Mouse (Mus musculus) kidney, postnatal 10 days (tissue): ENCODE measurements around the gene Mymk.

Experiments
- DNase-seq: peaks from one replicate; pipeline ENCODE4 v3.0.0; 2021; ENCODE audit warnings: mixed read lengths

Gene Mymk

GRCm38 (mm10) chr2:27071978-27072377 lies at the start of gene Mymk:
Mymk (minus strand) TSS chr2:27072179.
- no peak for DNase-seq

DNA sequence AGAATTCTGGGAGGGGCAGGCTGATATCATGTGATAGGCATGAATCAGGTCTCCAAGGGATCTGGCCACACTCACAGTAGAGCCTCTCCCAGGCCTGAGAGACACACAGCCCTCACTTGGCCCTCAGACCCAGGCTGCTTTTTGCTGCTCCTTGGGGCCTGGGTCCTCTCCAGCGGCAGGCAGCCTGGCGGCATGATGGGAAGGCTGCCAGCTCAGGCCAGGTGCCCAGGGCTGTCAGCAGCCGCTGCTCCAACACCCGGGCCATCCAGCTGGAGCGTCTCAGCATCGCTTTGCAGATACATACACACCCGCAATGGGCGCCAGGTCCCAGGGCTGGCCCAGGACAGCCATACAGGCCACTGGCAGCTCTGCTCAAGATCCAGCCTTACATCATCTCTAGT lies 48.3 kb upstream of the Mymk start:
- peak; percentile 41 for DNase-seq

GRCm38 (mm10) chr2:27119766-27120165 lies 47.8 kb upstream of the Mymk start:
- DNase-seq: no peak

- no peak for DNase-seq
Observed at GRCm38 (mm10) chr2:27118452-27118851, 46.5 kb upstream of the Mymk start.

DNA sequence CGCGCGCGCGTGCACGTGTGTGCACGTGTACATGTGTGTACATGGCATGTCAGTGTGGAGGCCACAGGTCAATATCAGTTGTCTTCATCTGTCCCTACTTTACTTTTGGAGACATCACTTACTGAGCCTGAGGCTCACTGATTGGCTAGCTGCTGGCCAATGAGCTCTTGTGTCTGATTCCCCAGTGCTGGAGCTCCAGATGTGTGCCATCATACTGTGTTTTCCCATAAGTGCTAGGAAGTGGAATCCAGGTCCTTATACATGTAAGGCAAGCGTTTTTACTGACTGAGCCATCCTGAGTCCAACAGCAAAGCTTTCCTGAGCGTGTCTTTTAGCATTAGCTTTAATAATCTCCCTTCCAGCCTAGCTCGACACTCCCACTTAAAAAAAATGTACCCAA lies 42.2 kb upstream of the Mymk start:
- DNase-seq: no peak

DNA sequence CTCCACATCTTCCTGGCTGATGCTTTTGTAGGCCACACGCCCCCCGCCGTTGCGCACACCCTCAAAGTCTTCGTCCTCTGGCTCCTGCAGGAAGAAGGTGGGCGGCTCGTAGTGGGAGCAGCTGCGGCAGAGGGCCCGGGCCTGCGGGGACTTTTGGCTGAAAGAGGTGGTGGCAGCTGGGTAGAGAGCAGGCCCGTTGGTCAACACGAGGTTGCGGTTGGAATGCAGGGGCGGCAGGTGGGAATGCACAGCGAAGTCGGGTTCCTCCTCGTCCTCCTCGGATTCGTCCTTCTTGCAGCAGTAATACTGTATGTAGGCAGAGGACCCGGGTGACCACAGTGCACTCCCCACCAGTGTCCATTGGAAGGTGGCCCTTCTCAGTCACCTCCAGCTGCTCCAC lies 40.6 kb upstream of the Mymk start:
- no peak for DNase-seq

DNA sequence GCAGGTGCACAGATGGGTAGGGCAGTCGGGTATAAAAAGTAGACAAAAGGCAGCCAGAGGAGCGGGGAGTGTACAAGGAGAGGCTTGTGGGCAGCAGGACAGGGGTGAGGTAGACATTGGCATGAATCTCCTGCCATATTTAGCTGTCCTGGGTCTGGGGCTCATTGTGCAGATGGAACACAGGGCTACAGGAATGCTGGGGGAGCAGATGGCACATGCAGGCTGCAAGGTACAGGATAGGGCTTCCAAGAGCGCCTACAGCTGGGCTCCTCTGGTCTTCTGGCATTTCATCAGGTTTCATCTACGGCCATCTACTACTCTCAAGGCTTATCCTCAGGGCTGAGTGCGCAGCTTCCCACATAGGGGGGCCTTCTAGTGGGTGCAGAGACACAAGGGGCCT lies 37.1 kb upstream of the Mymk start:
- no peak for DNase-seq

- no peak for DNase-seq
Observed at GRCm38 (mm10) chr2:27108144-27108543, 36.2 kb upstream of the Mymk start.

DNA sequence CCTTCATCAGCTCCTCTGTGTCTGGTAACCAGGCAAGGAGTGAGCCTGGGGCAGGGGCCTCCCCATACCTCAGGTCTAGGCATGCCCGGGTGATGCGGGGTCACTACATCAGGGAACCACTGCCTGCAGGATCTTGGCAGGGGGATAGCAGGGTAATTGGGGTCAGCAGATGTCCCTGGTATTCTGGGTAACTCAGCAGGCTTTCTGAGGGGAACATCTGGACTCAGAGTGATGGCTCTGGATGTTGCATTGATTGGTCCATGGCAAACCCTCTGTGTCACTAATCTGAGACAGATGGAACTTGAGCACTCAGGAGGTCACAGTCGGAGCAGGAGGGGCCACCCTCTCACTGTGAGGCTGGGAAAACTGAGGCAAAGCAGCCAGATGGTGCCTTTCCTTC lies 34.8 kb upstream of the Mymk start:
- DNase-seq: no peak

GRCm38 (mm10) chr2:27103554-27103953 lies 31.6 kb upstream of the Mymk start:
- no peak for DNase-seq

DNA sequence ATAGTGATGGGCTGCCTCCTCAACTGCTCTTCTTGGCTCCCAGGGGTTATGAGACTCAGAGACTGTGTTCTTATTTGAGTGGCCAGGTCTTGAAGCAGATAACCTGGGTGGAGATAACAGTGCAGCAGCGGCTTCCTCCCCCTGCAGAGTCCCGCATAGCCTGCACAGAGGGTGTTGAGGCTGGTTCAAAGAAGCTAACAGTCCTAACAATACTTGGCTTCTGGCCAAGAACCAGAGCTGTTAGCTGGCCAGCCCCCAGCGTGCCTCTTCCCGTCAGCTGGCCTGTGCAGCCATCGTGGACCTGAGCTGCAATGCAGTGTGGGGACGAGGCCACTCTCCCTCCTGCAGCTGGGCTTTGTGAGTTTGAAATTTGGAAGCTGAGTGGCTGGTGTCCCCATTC lies 25.8 kb upstream of the Mymk start:
- DNase-seq: peak; percentile 77

DNA sequence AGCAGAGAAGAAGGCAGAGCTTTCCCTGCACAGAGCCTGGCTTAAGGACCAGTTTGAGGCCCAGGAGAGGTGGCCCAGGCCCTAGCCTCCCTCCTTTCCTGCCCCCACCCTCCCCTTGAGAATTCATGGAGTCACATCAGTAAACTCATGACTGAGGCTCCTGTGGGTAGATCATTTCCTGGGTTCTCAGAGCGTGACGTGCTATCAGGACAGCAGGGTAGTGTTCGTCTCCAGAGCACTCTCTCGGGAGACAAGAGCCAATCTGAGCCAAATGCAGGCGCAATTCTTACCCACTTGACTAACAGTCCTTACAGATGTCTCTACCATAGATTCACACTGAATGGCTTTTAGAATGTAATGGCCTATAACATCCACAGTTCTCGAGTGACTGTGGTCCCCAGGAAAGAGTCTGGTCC lies 25.3 kb upstream of the Mymk start:
- DNase-seq: no peak

DNA sequence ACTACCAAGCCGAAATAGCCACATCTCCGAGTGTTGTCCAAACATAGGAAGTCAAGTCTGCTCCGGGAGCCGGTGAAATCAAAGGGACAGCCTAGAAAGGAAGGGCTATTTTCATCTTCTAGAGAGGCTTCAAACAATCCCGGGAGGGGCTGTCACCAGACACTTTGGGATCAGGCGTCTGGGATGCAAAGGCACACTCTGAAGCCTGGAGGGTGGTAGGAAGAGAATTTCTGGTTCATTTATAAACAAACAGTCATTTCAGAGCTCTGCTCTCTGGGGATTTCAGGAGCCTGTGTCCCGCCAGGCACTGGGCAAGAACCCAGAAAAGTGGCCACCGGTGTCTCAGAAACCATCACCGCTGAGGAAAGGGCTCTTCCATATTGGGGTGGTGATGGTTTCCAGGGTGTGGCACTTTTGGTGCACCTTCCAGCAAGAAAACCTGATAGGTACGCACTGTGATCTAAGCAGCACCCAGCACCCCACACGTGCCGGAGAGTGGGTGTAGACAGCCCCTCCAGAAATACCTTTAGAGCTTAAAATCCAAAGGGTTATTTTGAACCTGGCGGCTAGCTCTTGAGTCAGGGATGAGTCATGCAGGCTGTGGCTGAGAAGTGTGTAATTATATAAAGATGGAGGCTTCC lies 24.5 kb upstream of the Mymk start:
- DNase-seq: peak; percentile 36

DNA sequence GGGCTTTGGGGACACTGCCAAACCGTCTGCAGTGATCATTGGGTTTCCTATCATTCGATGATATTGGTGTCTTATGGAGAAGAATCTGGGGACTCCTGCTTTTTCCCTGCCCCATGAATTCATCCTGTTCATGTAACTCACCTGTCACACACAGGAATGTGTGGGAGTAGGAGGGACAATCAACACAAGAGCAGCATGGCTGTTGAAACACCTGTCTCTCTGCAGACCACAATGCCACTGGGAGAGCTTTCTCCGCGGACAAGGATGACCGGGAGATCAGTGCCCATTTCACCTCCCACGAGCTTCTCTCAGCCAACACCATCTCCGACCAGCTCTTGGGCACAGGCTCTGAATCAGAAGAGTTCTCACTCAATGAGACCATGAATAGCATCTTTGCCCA lies 23.2 kb upstream of the Mymk start:
- no peak for DNase-seq

GRCm38 (mm10) chr2:27089238-27089637 lies 17.3 kb upstream of the Mymk start:
- DNase-seq: no peak

GRCm38 (mm10) chr2:27088700-27089099 lies 16.7 kb upstream of the Mymk start:
- DNase-seq: no peak

DNA sequence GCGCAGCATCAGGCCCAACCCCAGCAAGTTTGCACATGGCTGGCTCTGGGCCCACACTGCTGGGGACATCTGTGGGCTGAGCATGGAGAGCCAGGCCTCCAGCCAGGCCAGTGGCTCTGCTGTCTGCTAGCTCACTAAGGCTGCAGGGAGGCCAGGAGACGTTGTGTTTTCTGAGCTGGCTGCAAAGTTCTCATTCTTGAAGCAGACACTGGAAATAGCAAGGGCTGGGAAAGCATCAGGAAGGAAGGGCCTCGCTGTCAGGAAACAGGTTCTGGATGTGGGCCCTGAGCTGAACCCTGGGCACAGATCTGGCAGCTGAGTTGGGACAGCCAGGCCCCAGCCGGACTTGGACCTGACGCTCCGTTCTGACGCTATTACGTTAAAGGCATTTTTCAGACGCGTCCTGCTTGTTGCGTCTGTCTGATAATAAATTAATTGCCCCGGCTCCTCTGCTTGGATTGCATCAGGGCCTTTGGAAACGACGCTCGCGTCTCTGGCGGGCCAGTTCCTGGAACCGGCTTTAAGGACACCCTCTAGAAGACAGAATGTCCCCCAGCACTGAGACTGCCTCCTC lies 16.2 kb upstream of the Mymk start:
- peak; percentile 90 for DNase-seq

DNA sequence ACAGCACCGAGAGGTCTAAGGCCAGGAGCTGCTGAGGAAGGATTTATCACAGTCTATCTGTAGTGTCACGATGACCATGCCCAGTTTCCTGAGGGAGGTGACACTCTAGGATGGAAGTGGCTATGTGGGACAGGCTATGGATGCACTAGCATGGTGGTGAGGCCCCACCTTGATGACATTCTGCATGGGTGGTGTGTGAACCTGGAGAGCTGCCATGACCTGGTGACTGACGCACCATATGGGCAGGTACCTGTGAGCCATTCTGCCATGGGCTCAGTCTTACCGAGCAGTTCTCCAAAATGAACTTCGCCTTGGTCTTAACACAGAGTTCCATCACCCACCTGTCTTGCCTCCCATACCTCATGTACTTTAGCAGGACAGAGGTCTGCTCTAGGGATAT lies 15.6 kb upstream of the Mymk start:
- DNase-seq: no peak

DNA sequence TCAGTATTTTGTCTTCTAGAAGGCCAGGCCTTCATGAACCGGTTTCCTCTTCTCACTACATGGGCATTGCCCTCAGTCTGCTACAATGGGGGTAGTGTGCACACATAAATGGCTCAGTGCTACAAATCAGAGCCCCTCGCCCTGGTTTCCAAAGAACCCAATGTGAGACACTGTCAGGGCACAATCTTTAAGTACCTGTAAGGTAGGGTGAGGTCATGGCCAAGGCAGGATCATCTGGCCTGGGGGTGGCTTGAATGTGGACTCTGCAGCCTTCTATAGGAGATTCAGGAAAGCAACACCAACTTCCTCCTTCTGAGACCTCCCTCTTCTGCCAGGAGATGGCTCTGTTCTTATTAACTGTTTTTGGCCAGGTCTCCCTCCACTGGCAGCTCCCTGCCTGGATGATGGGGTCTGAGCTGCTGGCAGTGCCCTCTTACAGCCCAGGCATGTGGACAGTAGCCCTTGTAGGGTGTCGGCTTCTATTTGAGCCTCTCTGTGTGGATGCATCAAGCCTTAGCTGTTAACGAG lies 14.6 kb upstream of the Mymk start:
- DNase-seq: no peak

- peak; percentile 61 for DNase-seq
Observed at GRCm38 (mm10) chr2:27085801-27086200, 13.8 kb upstream of the Mymk start.

DNA sequence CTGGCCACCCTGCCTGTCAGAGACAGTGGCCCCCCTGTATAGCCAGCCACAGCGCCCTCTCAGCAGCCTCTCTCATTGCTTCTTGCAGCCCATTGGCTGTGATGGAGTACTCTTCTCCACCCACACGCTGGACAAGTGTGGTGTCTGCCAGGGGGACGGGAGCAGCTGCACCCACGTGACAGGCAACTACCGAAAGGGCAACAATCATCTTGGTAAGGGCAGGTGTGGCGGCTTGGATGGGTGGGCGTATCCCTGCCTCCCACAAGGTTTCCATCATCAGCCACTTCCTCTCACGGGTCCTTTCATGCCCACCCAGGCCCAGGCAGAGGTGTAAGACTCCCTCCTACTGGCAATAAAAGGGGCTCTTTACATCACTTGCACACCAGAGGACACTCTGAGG lies 13.0 kb upstream of the Mymk start:
- no peak for DNase-seq

DNA sequence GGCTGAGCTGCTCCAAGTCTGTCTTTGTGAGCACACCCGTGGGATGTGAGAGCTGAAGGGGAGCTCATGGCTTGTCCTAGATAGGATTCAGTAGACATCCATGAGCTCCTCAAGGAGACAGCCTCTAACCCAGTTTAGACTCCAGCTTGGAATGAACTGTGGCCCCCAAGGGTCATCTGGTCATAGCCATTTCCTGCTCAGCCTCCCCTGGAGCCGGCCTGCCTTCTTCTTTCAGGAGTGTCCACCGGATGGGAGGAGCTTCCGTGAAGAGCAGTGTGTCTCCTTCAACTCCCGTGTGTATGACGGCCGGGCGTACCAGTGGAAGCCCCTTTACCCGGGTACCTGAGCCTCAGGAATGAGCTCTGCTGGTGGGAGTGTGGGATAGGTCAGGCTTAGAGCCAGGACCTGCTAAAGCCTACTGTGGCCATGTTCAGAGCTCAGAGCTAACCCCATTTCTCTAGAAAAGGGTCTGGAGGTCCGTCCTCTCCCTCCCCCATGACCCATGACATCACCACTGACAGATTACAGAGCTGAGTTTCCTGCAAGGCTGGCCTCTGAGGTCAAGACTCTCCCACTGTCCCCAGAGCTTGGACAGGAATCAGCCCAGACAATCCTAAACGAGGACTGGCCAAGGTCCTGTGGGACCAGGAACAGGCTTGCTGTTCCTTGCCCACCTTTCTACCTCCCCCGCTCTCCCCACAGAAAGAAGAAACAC lies 11.9 kb upstream of the Mymk start:
- peak; percentile 70 for DNase-seq

DNA sequence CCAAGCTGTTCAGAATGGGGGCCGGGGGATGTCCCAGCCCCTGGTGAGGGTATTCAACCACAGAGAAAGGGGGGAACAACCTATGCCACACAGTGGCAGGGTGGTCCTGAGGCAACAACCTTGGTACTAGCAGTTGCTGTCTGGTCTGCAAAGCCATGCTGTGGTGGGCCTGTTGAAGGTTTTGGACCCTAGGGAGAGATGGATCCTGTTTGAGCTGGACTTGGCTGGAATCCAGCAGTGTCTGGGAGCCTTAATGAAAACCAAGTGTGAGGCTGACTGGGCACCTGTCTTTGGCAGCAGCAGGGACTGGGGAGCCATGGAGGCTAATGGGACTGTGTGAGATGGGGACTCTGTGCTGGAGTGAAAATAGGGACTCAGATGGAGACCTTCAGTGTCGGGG lies 7.7 kb upstream of the Mymk start:
- peak; percentile 77 for DNase-seq

- peak; percentile 94 for DNase-seq
Observed at GRCm38 (mm10) chr2:27079152-27079584, 7.2 kb upstream of the Mymk start, which contains the start of gene Adamtsl2. Adamtsl2 (plus strand) TSS chr2:27079379.
